Mouse (Mus musculus) gastrocnemius, postnatal 25 days (tissue): ENCODE measurements around the gene Paqr7. TPM values are rescaled to one million over a fixed set of nuclear protein-coding genes. Genes with fewer than 3 reads are reported as not detected.

Experiments
- DNase-seq: peaks from one replicate; pipeline ENCODE4 v3.0.0; 2022
- total RNA-seq, 2 experiments: library from RNA; stranded (reverse); gene quantifications; 1 replicate in 1 of 2; 2 replicates in 1 of 2; pipeline ENCODE4 v1.2.3; 2021

Gene Paqr7
- total RNA-seq, 2 experiments from 2014 or later, result 2.3 to 4.9 TPM

DNA sequence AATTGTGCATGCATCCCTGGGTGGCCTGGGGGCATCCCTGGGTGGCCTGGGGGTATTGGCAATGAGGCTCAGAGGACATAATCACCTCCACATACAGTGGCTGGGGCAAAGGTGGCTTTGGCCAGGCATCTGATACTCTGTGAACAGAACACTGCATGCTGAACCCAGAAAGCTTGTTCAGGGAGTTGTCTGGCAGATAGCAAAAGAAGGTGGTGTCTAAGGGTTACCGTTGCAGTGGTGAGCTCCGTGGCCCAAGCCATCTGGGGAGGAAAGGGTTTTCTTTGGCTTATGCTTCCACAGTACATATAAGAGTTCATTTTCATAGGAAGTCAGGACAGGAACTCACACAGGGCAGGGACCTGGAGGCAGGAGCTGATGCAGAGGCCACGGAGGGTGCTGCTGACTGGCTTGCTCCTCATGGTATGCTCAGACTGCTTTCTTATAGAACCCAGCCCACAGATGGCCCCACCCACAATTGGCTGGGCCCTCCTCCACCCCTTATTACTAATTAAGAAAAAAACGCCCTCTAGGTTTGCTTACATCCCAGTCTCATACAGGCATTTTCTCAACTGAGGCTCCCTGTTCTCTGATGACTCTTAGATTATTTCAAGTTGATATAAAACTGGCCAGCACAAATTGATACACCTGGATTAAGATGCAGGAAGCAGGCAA, 7.3 kb downstream of the Paqr7 start:
- DNase-seq, result no peak

GRCm38 (mm10) chr4:134505303-134505789, 8.8 kb downstream of the Paqr7 start:
- no peak for DNase-seq

DNA sequence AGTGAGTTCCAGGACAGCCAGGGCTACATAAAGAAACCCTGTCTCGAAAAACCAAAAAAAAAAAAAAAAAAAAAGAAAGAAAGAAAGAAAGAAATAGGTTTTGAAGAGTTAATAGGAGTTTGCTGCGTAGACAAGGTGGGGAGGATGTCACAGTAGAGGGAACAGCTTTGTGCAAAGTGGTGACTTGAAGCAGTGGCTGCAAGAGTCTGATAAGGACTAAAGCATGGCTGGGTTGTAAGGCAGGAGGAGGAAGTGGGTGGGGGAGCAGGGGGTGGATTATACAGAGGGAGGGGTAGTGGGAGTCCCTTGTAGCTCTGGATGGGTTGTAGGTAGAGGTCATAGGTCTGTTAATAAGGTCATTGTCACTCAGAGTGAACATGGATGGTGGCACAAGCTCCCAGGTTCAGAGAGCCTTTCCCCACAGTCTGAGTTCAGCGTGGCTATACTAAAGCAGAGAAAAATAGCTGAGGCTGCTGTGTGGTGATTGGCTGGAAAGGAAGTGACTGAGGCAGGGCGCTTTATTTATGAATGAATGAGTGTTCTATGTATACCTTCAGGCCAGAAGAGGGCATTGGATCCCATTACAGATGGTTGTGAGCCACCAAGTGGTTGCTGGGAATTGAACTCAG, 9.6 kb downstream of the Paqr7 start:
- DNase-seq, result no peak

DNA sequence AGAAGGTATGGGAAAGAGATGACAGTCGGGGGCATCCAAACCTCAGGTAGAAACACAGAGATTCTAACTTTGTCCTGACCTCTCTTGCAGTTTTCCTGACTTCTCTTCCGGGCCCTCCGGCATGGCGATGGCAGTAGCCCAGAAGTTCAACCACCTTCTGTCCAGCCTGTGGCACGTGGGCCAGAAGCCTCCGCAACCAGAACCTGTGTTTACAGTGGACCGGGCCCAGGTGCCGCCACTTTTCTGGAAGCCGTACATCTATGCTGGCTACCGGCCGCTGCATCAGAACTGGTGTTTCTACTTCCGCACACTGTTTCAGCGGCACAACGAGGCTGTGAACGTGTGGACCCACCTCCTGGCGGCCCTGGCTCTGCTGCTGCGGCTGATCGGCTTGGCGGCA, 10.2 kb downstream of the Paqr7 start:
- no peak for DNase-seq

DNA sequence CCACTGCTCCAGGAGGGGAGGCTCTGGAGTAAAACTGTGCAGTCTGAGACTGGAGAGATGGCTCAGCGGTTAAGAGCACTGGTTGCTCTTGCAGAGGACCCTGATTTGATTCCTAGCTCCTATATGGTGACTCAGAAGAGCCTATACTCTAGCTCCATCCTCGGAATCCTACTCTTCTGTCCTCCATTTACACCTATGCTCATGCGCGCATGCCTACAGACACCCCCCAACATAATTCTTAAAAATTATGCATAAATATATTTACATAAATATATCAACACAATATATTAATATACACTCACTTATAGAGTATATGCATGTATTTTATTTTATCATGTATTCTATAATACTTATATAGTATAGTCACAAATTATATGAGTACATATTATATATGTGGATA, 13.9 kb downstream of the Paqr7 start:
- DNase-seq, result no peak

DNA sequence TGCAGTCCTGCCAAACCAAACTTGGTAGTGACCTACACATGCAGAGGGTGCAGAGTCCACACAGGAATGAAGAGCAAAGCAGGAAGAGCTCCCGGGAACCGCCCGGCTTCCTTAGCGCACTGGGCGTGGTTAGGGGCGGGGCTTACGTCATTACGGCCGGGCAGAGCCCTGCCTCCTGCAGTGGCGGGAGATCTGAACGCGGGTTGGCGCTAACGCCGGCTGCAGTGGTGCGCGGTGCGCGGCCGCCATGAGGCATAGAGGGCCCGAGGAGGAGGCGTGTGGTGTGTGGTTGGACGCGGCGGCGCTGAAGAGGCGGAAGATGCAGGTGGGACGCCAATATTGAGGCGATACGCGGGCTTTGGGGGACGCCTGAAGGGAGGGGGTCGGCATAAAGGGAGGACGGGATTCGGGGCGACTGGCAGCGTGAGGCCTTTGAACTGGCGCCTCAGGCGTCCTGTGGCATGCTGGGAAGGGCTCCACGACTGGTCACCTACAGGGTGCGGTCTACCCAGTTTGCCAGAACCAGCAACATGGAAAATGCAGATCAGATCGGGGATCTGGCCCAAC, 14.4 kb downstream of the Paqr7 start, which contains the start of gene Aunip:
Aunip (plus strand) TSS at position 155 of the 567 bp plus-strand sequence.
- peak; percentile 83 for DNase-seq

- DNase-seq, result no peak
These were observed 15.2 kb downstream of the Paqr7 start for GRCm38 (mm10) chr4:134511730-134512129.

DNA sequence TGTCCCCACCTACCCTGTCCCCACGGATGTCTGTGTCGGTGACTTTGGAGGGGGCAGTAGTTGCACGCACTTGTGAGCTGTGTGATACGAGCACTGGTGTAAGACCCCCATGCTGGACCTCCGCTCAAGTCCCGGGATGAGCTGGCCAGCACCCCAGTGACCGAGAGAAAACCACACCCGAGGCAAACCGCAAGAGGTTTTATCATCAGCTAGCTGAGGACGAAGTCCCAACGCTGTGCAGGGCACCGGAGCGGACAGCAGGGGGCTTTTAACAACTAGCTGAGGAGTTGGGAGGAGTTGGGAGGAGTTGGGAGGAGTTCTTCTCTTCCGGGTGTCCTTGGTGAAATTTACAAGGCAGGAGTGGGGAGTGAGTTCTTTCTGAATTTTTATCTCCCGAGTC, 16.3 kb downstream of the Paqr7 start:
- peak; percentile 59 for DNase-seq

DNA sequence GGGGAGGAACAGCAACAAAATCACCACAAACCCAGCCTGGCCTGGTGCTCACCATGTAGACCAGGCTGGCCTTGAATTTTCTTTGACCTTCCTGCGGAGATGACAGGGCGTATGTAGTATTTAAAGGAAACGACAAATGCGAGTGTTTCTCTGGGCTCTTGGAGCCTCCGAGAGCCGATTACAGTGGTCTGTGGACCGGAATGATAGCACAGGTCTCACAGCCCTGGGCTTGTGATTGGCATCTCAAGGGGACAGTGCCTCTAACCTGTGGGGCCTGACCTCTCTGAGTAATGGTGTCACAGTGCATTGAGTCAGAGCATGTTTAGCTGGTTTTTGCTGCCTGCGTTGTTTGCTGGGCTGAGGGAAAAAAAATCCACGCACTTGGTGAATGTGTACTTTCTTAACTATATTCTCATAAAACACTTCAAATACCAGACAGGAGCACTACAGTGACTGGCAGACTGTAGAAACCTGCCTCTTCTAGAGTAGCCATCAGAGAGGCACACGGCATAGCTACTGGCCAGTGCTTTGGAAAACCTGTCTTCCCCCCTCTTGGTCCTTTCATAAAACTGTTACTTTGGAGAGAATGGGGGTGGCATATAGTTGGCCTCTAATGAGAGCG, 17.9 kb downstream of the Paqr7 start:
- no peak for DNase-seq

- no peak for DNase-seq
These were observed 19.1 kb downstream of the Paqr7 start for GRCm38 (mm10) chr4:134515614-134516013.

GRCm38 (mm10) chr4:134516981-134517380, 20.5 kb downstream of the Paqr7 start:
- DNase-seq, result peak; percentile 44

DNA sequence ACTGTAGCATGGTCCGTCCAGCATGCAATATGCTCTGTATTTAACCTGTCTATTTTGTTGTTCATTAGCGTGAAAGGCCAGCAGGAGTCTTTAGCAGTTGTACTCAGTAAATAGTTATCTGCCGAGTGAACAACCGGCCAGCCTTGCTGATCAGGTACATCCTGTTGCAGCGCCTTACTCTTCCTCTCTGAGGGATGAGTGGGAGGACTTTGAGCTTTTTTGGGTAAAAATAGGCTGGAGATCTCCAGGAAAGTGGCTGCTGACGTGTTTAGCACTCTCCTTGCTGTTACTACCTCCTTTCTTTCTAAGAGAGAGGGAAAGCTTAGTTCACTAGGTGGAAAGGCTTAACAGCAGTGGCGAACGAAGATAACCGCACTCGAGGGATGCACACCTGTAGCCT, 21.2 kb downstream of the Paqr7 start:
- no peak for DNase-seq

GRCm38 (mm10) chr4:134518541-134518940, 22.0 kb downstream of the Paqr7 start:
- no peak for DNase-seq

DNA sequence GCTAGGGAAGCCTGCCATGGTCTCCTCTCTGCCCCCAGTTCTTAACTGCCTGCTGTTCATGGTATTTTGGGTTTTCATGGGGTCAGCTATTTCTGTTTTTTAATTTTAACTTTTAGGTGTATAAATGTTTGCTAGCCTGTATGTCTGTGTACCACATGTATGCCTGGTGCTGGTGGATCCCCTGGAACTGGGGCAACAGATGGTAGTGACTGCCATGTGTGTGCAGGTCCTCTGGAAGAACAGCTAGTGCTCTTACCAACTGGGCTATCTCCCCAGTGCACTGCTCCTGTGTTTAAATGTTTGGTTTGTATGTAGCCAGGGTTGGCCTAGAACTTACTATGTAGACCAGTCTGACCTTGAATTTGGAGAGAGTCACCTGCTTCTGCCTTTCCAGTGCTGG, 22.8 kb downstream of the Paqr7 start:
- no peak for DNase-seq

GRCm38 (mm10) chr4:134523447-134523846, 26.9 kb downstream of the Paqr7 start:
- DNase-seq, result no peak

DNA sequence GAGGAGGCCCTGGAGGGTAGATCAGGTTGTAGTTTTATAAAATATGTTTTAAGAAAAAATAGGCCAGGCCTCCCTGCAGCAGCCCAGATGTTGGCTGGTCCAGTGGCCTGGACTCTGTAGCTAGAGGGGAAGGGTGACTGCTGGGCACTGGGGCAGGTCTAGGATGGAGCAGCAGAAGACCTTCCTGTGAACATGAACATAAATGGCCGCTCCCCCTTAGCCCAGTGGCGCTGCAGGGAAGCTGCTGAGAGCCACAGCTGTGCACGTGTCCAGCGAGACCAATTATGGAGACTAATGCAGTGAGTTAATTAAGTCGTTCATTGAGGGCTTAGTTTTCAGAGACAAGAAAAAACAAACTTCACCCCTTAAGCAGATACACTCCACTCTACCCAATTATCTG, 29.3 kb downstream of the Paqr7 start:
- DNase-seq, result no peak

DNA sequence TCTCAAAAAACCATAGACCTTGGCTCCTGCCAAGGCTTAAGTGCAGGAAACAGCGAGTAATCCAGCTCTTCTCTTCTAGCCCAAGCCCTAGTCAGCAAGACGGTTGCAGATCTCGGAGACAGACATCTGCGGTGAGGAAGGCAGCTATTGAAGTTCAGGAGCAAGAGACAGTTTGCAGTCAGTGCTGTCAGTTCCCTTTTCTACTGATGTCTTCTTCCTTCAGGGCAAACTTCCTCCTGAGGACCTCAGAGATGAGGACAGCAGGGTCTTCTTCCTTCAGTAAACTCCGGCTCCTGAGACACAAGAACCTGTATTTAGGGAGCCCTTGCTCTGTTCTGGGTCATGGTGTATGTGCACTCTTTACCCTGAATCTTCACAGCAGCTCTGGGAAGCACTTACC, 29.7 kb downstream of the Paqr7 start:
- DNase-seq, result no peak

- DNase-seq, result no peak
These were observed 36.4 kb downstream of the Paqr7 start for GRCm38 (mm10) chr4:134532928-134533327.

DNA sequence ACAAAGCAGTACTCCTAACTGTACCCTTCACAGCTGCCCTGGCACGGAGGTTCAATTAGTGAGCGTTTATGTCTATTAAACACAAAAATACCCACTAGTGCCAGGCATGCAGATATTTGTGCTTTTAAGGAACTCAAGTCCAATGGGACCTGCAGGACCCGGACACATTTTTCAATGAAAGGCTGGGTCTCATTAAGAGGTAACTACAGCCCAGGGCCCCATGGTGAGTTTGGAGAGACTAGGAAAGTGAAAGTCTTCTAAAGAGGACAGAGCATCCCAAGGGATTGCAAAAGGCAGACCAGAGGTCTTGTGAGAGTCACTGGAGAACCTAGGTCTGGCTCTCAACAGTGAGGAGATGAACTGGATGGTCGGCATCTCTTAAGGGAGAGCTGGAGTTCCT, 36.9 kb downstream of the Paqr7 start:
- no peak for DNase-seq

DNA sequence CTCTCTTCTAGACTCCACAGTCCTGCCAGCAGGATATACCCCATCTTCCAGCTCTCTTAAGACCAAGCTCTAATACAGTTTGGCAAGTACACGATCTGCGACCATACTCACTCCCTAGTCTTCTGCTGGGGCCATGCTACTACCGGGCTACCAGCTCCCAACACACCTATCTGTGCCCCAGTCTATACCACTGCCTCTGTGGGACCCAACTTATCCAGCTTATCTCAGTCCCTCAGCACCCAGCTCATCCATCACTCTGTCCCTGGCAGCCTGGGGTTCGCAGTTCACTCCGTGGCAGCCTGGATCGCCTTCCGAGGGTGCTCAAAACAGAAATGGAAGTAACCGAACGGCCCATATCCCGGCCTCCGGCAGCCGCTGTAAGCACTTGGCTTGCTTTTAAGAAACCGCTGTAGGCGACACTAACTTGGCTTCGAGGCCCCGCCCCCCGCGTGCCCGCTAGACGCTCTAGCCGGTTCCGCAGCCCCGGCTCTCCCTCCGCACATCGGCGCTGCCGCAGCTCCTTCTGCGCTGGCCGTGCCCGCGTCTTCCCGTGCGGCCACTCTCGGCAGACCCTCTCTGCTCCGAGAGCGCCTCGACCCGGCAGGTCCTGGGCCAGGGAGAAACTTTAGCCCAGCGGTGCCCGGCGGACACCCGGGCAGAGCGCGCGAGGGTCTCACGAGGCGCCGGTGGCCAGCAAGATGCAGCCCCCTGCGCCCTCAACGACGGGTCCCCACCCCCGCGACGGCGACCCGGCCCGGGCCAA, 37.8 kb downstream of the Paqr7 start:
- peak; percentile 72 for DNase-seq

DNA sequence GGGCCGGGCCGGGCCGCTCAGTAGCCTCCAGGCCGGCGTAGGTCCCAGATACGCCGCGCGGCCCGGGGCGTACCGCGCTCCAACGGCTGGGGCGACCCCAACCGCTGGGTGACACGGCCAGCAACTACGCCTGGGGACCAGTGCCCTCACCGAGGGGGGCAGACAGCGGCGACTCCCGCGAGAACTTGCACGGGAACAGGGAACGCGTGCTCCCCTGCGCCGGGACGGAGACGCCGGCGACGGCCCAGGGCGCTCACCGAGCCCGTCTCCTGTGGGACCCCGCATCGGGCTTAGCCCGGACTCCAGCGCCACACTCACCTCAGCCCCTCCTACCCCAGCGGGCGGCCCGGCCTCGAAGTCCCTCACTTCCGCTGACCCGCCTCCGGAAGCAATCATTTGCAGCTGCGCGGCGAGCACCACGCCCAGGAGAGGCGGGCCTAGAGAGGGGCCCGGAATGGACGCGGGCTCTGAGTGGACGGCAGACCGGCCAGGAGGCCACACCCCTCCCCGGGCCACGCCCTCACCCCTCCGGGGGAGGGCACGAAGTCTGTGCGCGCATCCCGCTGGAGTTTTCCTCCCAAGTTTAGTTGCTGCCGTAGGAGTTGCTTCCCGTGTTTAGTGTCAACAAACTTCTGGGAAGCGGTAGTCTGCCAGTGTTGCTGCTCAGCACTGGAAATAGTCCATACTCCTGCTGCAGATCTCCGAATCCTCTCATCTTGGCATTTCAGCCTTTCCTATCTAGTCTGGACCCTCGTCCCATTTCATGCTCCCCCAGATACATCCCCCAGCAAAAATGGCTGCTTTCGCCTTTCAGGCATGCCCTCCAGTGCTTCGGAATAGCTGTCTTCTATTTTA, 38.7 kb downstream of the Paqr7 start, which contains the start of gene Mtfr1l:
Mtfr1l (minus strand) TSS at position 456 of the 855 bp plus-strand sequence.
- peak; percentile 99 for DNase-seq
